Mouse (Mus musculus): Measurements from ENCODE around the gene Mllt3. TPM values are rescaled to one million over a fixed set of nuclear protein-coding genes. Genes with fewer than 3 reads are reported as not detected.

Gene Mllt3
- polyA plus RNA-seq, 1 experiment from 2014 or later, result 34.8 TPM

- ATAC-seq (no peak), DNase-seq (no peak)
- no peak overlapping the region for H3K9ac ChIP-seq (replicated peaks)
- no peaks in the 10 kb centered on the region for H3K4me1 ChIP-seq (ENCODE audit: insufficient read depth)
- H3K27me3 ChIP-seq (ENCODE audit: insufficient read depth, low read length), result no peaks in the 10 kb centered on the region
- H3K9me3 ChIP-seq (ENCODE audit: low read length), result no peaks in the 10 kb centered on the region
- no peak for TF ChIP-seq CTCF (IDR thresholded peaks at IDR 0.05; ENCODE audit: low read depth)
- H3K4me2 ChIP-seq (ENCODE audit: low read depth, low read length), result no peak overlapping the region
- H3K36me3 ChIP-seq (replicated peaks; ENCODE audit: insufficient read depth, low read length), result no peaks in the 10 kb centered on the region
- H3K4me3 ChIP-seq (ENCODE audit: low read depth, low read length), result no peak overlapping the region
- no peak overlapping the region for H3K27ac ChIP-seq (ENCODE audit: low read depth)
- WGBS (ENCODE audit: insufficient replicate concordance), result 51% methylated on average over 4 of the region's 4 CpGs
Measured at GRCm38 (mm10) chr4:87953736-87954135, 79.4 kb downstream of the Mllt3 start.

DNA sequence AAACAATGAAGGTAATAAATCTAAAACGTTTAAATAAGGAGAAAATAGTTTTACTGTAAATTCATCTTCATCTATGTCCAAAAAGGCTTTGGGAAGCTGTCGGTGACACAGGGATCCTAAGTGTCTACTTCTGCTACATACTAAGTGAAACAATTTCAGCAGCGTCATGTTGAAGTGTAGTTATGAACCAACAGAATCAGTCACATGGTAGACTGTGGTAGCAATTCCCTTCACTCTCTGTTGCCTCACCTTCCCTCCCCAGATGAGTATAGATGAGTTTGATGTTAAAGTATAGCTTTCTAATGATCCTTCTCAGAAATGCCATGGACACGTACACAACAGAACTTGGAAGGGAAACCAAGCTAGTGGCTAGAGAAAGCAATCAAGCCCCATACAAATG is 79.9 kb downstream of the Mllt3 start:
- Histone ChIP-seq H3K27me3 (ENCODE audit: insufficient read depth, low read length) (no peaks in the 10 kb centered on the region), H3K9ac (replicated peaks) (no peak overlapping the region), H3K36me3 (replicated peaks; ENCODE audit: insufficient read depth, low read length) (no peaks in the 10 kb centered on the region), H3K9me3 (ENCODE audit: low read length) (no peaks in the 10 kb centered on the region), H3K4me2 (ENCODE audit: low read depth, low read length) (no peak overlapping the region), H3K4me1 (ENCODE audit: insufficient read depth) (no peaks in the 10 kb centered on the region), H3K27ac (ENCODE audit: low read depth) (no peak overlapping the region), H3K4me3 (ENCODE audit: low read depth, low read length) (no peak overlapping the region)
- WGBS (ENCODE audit: insufficient replicate concordance), result 63% methylated on average over 4 of the region's 4 CpGs
- no peak for ATAC-seq
- no peak for DNase-seq
- no peak for TF ChIP-seq EP300 (IDR thresholded peaks at IDR 0.05; ENCODE audit: low read depth)
- TF ChIP-seq CTCF (IDR thresholded peaks at IDR 0.05; ENCODE audit: low read depth), result no peak

- Histone ChIP-seq H3K4me3 (ENCODE audit: low read depth, low read length) (no peak overlapping the region), H3K4me2 (ENCODE audit: low read depth, low read length) (no peak overlapping the region), H3K9me3 (ENCODE audit: low read length) (no peaks in the 10 kb centered on the region), H3K4me1 (ENCODE audit: insufficient read depth) (no peaks in the 10 kb centered on the region), H3K27ac (ENCODE audit: low read depth) (no peak overlapping the region), H3K27me3 (ENCODE audit: insufficient read depth, low read length) (no peaks in the 10 kb centered on the region), H3K9ac (replicated peaks) (no peak overlapping the region), H3K36me3 (replicated peaks; ENCODE audit: insufficient read depth, low read length) (no peaks in the 10 kb centered on the region)
- 77% methylated on average over 6 of the region's 6 CpGs for WGBS (ENCODE audit: insufficient replicate concordance)
- TF ChIP-seq CTCF (IDR thresholded peaks at IDR 0.05; ENCODE audit: low read depth), result no peak
- TF ChIP-seq EP300 (IDR thresholded peaks at IDR 0.05; ENCODE audit: low read depth), result no peak
- DNase-seq (no peak), ATAC-seq (no peak)
Measured at GRCm38 (mm10) chr4:87949451-87949850, 83.7 kb downstream of the Mllt3 start.

GRCm38 (mm10) chr4:87944320-87944719 is 88.8 kb downstream of the Mllt3 start:
- Histone ChIP-seq H3K9me3 (ENCODE audit: low read length) (no peaks in the 10 kb centered on the region), H3K9ac (replicated peaks) (no peak overlapping the region), H3K4me2 (ENCODE audit: low read depth, low read length) (no peak overlapping the region), H3K4me1 (ENCODE audit: insufficient read depth) (no peaks in the 10 kb centered on the region), H3K27me3 (ENCODE audit: insufficient read depth, low read length) (no peaks in the 10 kb centered on the region), H3K36me3 (replicated peaks; ENCODE audit: insufficient read depth, low read length) (no peaks in the 10 kb centered on the region), H3K27ac (ENCODE audit: low read depth) (no peak overlapping the region), H3K4me3 (ENCODE audit: low read depth, low read length) (no peak overlapping the region)
- DNase-seq (no peak), ATAC-seq (no peak)
- TF ChIP-seq CTCF (IDR thresholded peaks at IDR 0.05; ENCODE audit: low read depth) (no peak), EP300 (IDR thresholded peaks at IDR 0.05; ENCODE audit: low read depth) (no peak)
- 39% methylated on average over 3 of the region's 3 CpGs for WGBS (ENCODE audit: insufficient replicate concordance)

DNA sequence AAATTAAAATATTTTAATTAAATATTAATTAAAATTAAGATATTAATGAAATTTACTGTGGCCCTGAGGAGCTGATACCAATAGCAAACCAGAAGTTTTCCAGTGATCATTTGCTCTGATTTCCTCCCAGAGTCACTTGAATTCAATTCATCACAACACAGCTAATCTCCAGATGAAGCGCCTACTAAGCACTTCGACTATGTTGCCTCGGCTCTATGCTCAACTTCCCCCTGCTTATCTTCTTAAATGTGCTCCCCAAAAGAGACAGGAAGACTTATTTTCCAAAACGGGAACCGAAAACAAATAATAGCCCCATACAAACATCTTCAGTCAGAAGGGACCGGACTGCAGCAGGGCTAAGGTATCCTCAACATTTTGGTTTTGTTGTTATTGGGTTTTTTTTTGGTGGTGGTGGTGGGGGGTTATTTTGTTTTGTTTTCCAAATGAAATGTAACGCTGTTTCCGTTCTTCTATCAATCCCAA is 90.2 kb downstream of the Mllt3 start:
- H3K9ac ChIP-seq (replicated peaks), result no peak overlapping the region
- H3K4me2 ChIP-seq (ENCODE audit: low read depth, low read length), result no peak overlapping the region
- no peaks in the 10 kb centered on the region for H3K36me3 ChIP-seq (replicated peaks; ENCODE audit: insufficient read depth, low read length)
- no peak for TF ChIP-seq EP300 (IDR thresholded peaks at IDR 0.05; ENCODE audit: low read depth)
- no peak for TF ChIP-seq CTCF (IDR thresholded peaks at IDR 0.05; ENCODE audit: low read depth)
- H3K9me3 ChIP-seq (ENCODE audit: low read length), result no peaks in the 10 kb centered on the region
- 71% methylated on average over 8 of the region's 8 CpGs for WGBS (ENCODE audit: insufficient replicate concordance)
- H3K4me3 ChIP-seq (ENCODE audit: low read depth, low read length), result no peak overlapping the region
- no peak for ATAC-seq
- no peak for DNase-seq
- H3K27me3 ChIP-seq (ENCODE audit: insufficient read depth, low read length), result no peaks in the 10 kb centered on the region
- no peaks in the 10 kb centered on the region for H3K4me1 ChIP-seq (ENCODE audit: insufficient read depth)
- no peak overlapping the region for H3K27ac ChIP-seq (ENCODE audit: low read depth)

GRCm38 (mm10) chr4:87939474-87940154 is 93.5 kb downstream of the Mllt3 start:
- no peak for ATAC-seq
- no peaks in the 10 kb centered on the region; the same call in 1 of the 2 replicates for H3K4me1 ChIP-seq (ENCODE audit: insufficient read depth)
- no peak for TF ChIP-seq EP300 (IDR thresholded peaks at IDR 0.05; ENCODE audit: low read depth)
- H3K36me3 ChIP-seq (replicated peaks; ENCODE audit: insufficient read depth, low read length), result no peaks in the 10 kb centered on the region
- H3K27ac ChIP-seq (ENCODE audit: low read depth), result no peak overlapping the region
- no peak overlapping the region for H3K4me2 ChIP-seq (ENCODE audit: low read depth, low read length)
- no peak overlapping the region for H3K9ac ChIP-seq (replicated peaks)
- H3K9me3 ChIP-seq (ENCODE audit: low read length), result no peaks in the 10 kb centered on the region
- no peaks in the 10 kb centered on the region for H3K27me3 ChIP-seq (ENCODE audit: insufficient read depth, low read length)
- WGBS (ENCODE audit: insufficient replicate concordance), result 86% methylated on average over 7 of the region's 7 CpGs
- no peak for DNase-seq
- no peak overlapping the region for H3K4me3 ChIP-seq (ENCODE audit: low read depth, low read length)
